Mouse (Mus musculus) left cerebral cortex, postnatal 10 days (tissue): ENCODE data around the gene Trem2. TPM values are rescaled to one million over a fixed set of nuclear protein-coding genes. Genes with fewer than 3 reads are reported as not detected.
"Not testable (repeated sequence)": the region's sequence is repeated elsewhere in the genome, so short reads cannot be mapped to it uniquely, and the experiment has no call there.

Experiments used
- DNase-seq, 2 experiments: peaks; one replicate each; pipeline ENCODE4 v3.0.0; 2021 to 2022; ENCODE audit warnings: low spot score in 2 of 2, mixed read lengths in 1 of 2; ENCODE audit errors: extremely low spot score in 1 of 2
- intact Hi-C: fragments of 180-260 bp; cut with DNase I; formaldehyde crosslinking; loops from one replicate; pipeline ENCODE4 v1.15.1; 2025
- total RNA-seq, 2 experiments: library from RNA; stranded (reverse); gene quantifications; 2 replicates each; pipeline ENCODE4 v1.2.3; 2021

Trem2 gene
- total RNA-seq = 1 to 10 TPM; 6.4 to 6.9 TPM

GRCm38 (mm10) chr17:48346231-48346630 lies at the start of gene Trem2:
Gene Trem2 (plus strand): TSS chr17:48346401.
- DNase-seq = no peak
- intact Hi-C loops = no loop called here

- DNase-seq = no peak
- intact Hi-C loops = no loop called here
Measured at GRCm38 (mm10) chr17:48299203-48299602, 47.0 kb upstream of the Trem2 start, which contains the start of gene Treml2. Gene Treml2 (plus strand): TSS chr17:48299498.

GRCm38 (mm10) chr17:48299756-48300155 lies 46.4 kb upstream of the Trem2 start:
- no peak for DNase-seq
- intact Hi-C loops = no loop called here

GRCm38 (mm10) chr17:48300199-48300598 lies 46.0 kb upstream of the Trem2 start:
- no peak for DNase-seq
- intact Hi-C loops = no loop called here

GRCm38 (mm10) chr17:48300861-48301260 lies 45.3 kb upstream of the Trem2 start:
- DNase-seq = no peak
- intact Hi-C loops = no loop called here

- DNase-seq = no peak
- intact Hi-C loops = no loop called here
Measured at GRCm38 (mm10) chr17:48301792-48302191, 44.4 kb upstream of the Trem2 start.

GRCm38 (mm10) chr17:48312124-48312523 lies 34.1 kb upstream of the Trem2 start:
- no peak for DNase-seq
- intact Hi-C loops = no loop called here

- DNase-seq, intact Hi-C loops: not testable (repeated sequence)
Measured at GRCm38 (mm10) chr17:48315905-48316579, 30.2 kb upstream of the Trem2 start, which contains the start of gene B430306N03Rik. Gene B430306N03Rik (plus strand): TSS chr17:48316141.

GRCm38 (mm10) chr17:48318686-48319085 lies 27.5 kb upstream of the Trem2 start:
- intact Hi-C loops = no loop called here
- no peak for DNase-seq

- DNase-seq = no peak
- intact Hi-C loops = no loop called here
Measured at GRCm38 (mm10) chr17:48321279-48321678, 24.9 kb upstream of the Trem2 start.

GRCm38 (mm10) chr17:48323236-48323635 lies 23.0 kb upstream of the Trem2 start:
- intact Hi-C loops = no loop called here
- DNase-seq = no peak

GRCm38 (mm10) chr17:48324258-48324657 lies 21.9 kb upstream of the Trem2 start:
- DNase-seq = no peak
- intact Hi-C loops = no loop called here

- intact Hi-C loops = loop anchor here (5.0 kb wide), 1 partner anchor 38 kb away; no protein-coding TSS in a partner anchor
- no peak for DNase-seq
Measured at GRCm38 (mm10) chr17:48325093-48325492, 21.1 kb upstream of the Trem2 start.

GRCm38 (mm10) chr17:48325638-48326037 lies 20.6 kb upstream of the Trem2 start:
- DNase-seq = no peak
- intact Hi-C loops = loop anchor here (5.0 kb wide), 1 partner anchor 38 kb away; no protein-coding TSS in a partner anchor

GRCm38 (mm10) chr17:48326656-48327055 lies 19.5 kb upstream of the Trem2 start:
- peak in 1 of 2 experiments; percentile 83 for DNase-seq
- intact Hi-C loops = loop anchor here (5.0 kb wide), 1 partner anchor 39 kb away; no protein-coding TSS in a partner anchor

- intact Hi-C loops = no loop called here
- DNase-seq = no peak
Measured at GRCm38 (mm10) chr17:48332524-48332923, 13.7 kb upstream of the Trem2 start.

GRCm38 (mm10) chr17:48334186-48334585 lies 12.0 kb upstream of the Trem2 start:
- intact Hi-C loops = no loop called here
- no peak for DNase-seq

GRCm38 (mm10) chr17:48336857-48337256 lies 9.3 kb upstream of the Trem2 start:
- intact Hi-C loops = loop anchor here (2.0 to 5.0 kb wide), 3 partner anchors 55 to 235 kb away; no protein-coding TSS in a partner anchor
- peak; percentile 66 to 82 for DNase-seq

GRCm38 (mm10) chr17:48340267-48340666 lies 5.9 kb upstream of the Trem2 start:
- intact Hi-C loops = no loop called here
- DNase-seq = no peak

- no peak for DNase-seq
- intact Hi-C loops = no loop called here
Measured at GRCm38 (mm10) chr17:48341947-48342346, 4.3 kb upstream of the Trem2 start.
